Mouse (Mus musculus): Measurements from ENCODE around the gene Oit1. TPM values are rescaled to one million over a fixed set of nuclear protein-coding genes. Genes with fewer than 3 reads are reported as not detected.

Gene Oit1
- polyA plus RNA-seq, 1 experiment from 2014 or later: 2.9 TPM

GRCm38 (mm10) chr14:8367727-8368520 lies 10.6 kb downstream of the Oit1 start:
- H3K36me3 ChIP-seq: no peaks in the 10 kb centered on the region
- H3K27ac ChIP-seq: no peak overlapping the region
- no peak overlapping the region for H3K9ac ChIP-seq
- H3K9me3 ChIP-seq: no peaks in the 10 kb centered on the region
- no peak overlapping the region for H3K4me3 ChIP-seq
- H3K4me1 ChIP-seq: 0 out of 2 replicates have a peak, but pooled peaks cover 3% of the 10 kb centered on the region
- no peak for ATAC-seq (ENCODE audit: borderline replicate concordance, extremely low read depth, low FRiP score, low TSS enrichment)
- 35% methylated on average over 4 of the region's 4 CpGs for WGBS
- no peak overlapping the region for H3K4me2 ChIP-seq
- no peaks in the 10 kb centered on the region for H3K27me3 ChIP-seq

- WGBS: 0% methylated on average over 1 of the region's 1 CpGs
Observed at GRCm38 (mm10) chr14:8367121-8367520, 11.4 kb downstream of the Oit1 start.

GRCm38 (mm10) chr14:8365833-8366232 lies 12.7 kb downstream of the Oit1 start:
- H3K36me3 ChIP-seq: no peaks in the 10 kb centered on the region
- 0 out of 2 replicates have a peak, but pooled peaks cover 3% of the 10 kb centered on the region for H3K4me1 ChIP-seq
- H3K9ac ChIP-seq: no peak overlapping the region
- H3K27ac ChIP-seq: no peak overlapping the region
- ATAC-seq (ENCODE audit: borderline replicate concordance, extremely low read depth, low FRiP score, low TSS enrichment): no peak
- H3K9me3 ChIP-seq: no peaks in the 10 kb centered on the region
- no peaks in the 10 kb centered on the region for H3K27me3 ChIP-seq
- no peak overlapping the region for H3K4me3 ChIP-seq
- H3K4me2 ChIP-seq: no peak overlapping the region
- WGBS: 62% methylated on average over 6 of the region's 6 CpGs

More at GRCm38 (mm10) chr14:8367121-8367520, 11.4 kb downstream of the Oit1 start:
- 0 out of 2 replicates have a peak, but pooled peaks have one; percentile 10 for ATAC-seq (ENCODE audit: borderline replicate concordance, extremely low read depth, low FRiP score, low TSS enrichment)
- no peaks in the 10 kb centered on the region for H3K27me3 ChIP-seq
- H3K4me2 ChIP-seq: no peak overlapping the region
- 0 out of 2 replicates have a peak, but pooled peaks cover 3% of the 10 kb centered on the region for H3K4me1 ChIP-seq
- no peaks in the 10 kb centered on the region for H3K36me3 ChIP-seq
- H3K9me3 ChIP-seq: no peaks in the 10 kb centered on the region
- H3K27ac ChIP-seq: no peak overlapping the region
- no peak overlapping the region for H3K9ac ChIP-seq
- H3K4me3 ChIP-seq: no peak overlapping the region

GRCm38 (mm10) chr14:8356836-8357235 lies 21.7 kb downstream of the Oit1 start:
- Histone ChIP-seq H3K9me3 (no peaks in the 10 kb centered on the region), H3K4me2 (no peak overlapping the region), H3K27me3 (no peaks in the 10 kb centered on the region), H3K27ac (no peak overlapping the region), H3K9ac (no peak overlapping the region), H3K4me1 (no peaks in the 10 kb centered on the region), H3K4me3 (no peak overlapping the region), H3K36me3 (no peaks in the 10 kb centered on the region)
- WGBS: 69% methylated on average over 9 of the region's 9 CpGs
- ATAC-seq (ENCODE audit: borderline replicate concordance, extremely low read depth, low FRiP score, low TSS enrichment): no peak

GRCm38 (mm10) chr14:8355999-8356501 lies 22.5 kb downstream of the Oit1 start:
- Histone ChIP-seq H3K27me3 (no peaks in the 10 kb centered on the region), H3K4me2 (no peak overlapping the region), H3K9me3 (no peaks in the 10 kb centered on the region), H3K4me1 (no peaks in the 10 kb centered on the region), H3K27ac (no peak overlapping the region), H3K4me3 (no peak overlapping the region), H3K9ac (no peak overlapping the region), H3K36me3 (no peaks in the 10 kb centered on the region)
- no peak; the same call in 1 of the 2 replicates for ATAC-seq (ENCODE audit: borderline replicate concordance, extremely low read depth, low FRiP score, low TSS enrichment)
- 25% methylated on average over 6 of the region's 6 CpGs for whole genome bisulfite sequencing

- H3K27ac ChIP-seq: no peak overlapping the region
- H3K27me3 ChIP-seq: no peaks in the 10 kb centered on the region
- H3K9me3 ChIP-seq: no peaks in the 10 kb centered on the region
- H3K4me3 ChIP-seq: no peak overlapping the region
- no peaks in the 10 kb centered on the region for H3K36me3 ChIP-seq
- WGBS: 62% methylated on average over 9 of the region's 9 CpGs
- ATAC-seq (ENCODE audit: borderline replicate concordance, extremely low read depth, low FRiP score, low TSS enrichment): no peak
- H3K9ac ChIP-seq: no peak overlapping the region
- no peak overlapping the region for H3K4me2 ChIP-seq
- no peaks in the 10 kb centered on the region for H3K4me1 ChIP-seq
Observed at GRCm38 (mm10) chr14:8348927-8349326, 29.6 kb downstream of the Oit1 start.

- no peak overlapping the region for H3K4me3 ChIP-seq
- peak; percentile 50; the same call in 1 of the 2 replicates for ATAC-seq (ENCODE audit: borderline replicate concordance, extremely low read depth, low FRiP score, low TSS enrichment)
- H3K4me2 ChIP-seq: no peak overlapping the region
Observed at GRCm38 (mm10) chr14:8346255-8346997, 32.1 kb downstream of the Oit1 start.

GRCm38 (mm10) chr14:8345566-8345965 lies 33.0 kb downstream of the Oit1 start:
- Histone ChIP-seq H3K9me3 (no peaks in the 10 kb centered on the region), H3K27ac (no peak overlapping the region), H3K27me3 (no peaks in the 10 kb centered on the region), H3K36me3 (no peaks in the 10 kb centered on the region), H3K4me3 (no peak overlapping the region), H3K4me1 (no peaks in the 10 kb centered on the region), H3K9ac (no peak overlapping the region), H3K4me2 (no peak overlapping the region)
- no peak for ATAC-seq (ENCODE audit: borderline replicate concordance, extremely low read depth, low FRiP score, low TSS enrichment)
- 68% methylated on average over 4 of the region's 4 CpGs for WGBS

More at GRCm38 (mm10) chr14:8346255-8346997, 32.1 kb downstream of the Oit1 start:
- Histone ChIP-seq H3K27ac (no peak overlapping the region), H3K36me3 (no peaks in the 10 kb centered on the region), H3K27me3 (no peaks in the 10 kb centered on the region), H3K9ac (no peak overlapping the region), H3K9me3 (no peaks in the 10 kb centered on the region), H3K4me1 (no peaks in the 10 kb centered on the region)
- 15% methylated on average over 7 of the region's 7 CpGs for WGBS

GRCm38 (mm10) chr14:8342509-8343106 lies 35.9 kb downstream of the Oit1 start:
- no peak overlapping the region for H3K27ac ChIP-seq
- no peaks in the 10 kb centered on the region for H3K27me3 ChIP-seq
- no peaks in the 10 kb centered on the region for H3K36me3 ChIP-seq
- no peak overlapping the region for H3K4me2 ChIP-seq
- H3K4me1 ChIP-seq: no peaks in the 10 kb centered on the region
- ATAC-seq (ENCODE audit: borderline replicate concordance, extremely low read depth, low FRiP score, low TSS enrichment): no peak
- H3K9ac ChIP-seq: no peak overlapping the region
- H3K9me3 ChIP-seq: no peaks in the 10 kb centered on the region
- no peak overlapping the region for H3K4me3 ChIP-seq
- WGBS: 45% methylated on average over 4 of the region's 5 CpGs

- Histone ChIP-seq H3K4me3 (no peak overlapping the region), H3K9me3 (no peaks in the 10 kb centered on the region), H3K9ac (no peak overlapping the region), H3K4me1 (0 out of 2 replicates have a peak, but pooled peaks cover 6% of the 10 kb centered on the region), H3K27ac (no peak overlapping the region), H3K4me2 (no peak overlapping the region), H3K36me3 (no peaks in the 10 kb centered on the region), H3K27me3 (no peaks in the 10 kb centered on the region)
- no peak for ATAC-seq (ENCODE audit: borderline replicate concordance, extremely low read depth, low FRiP score, low TSS enrichment)
- 49% methylated on average over 4 of the region's 4 CpGs for WGBS
Observed at GRCm38 (mm10) chr14:8340226-8340625, 38.3 kb downstream of the Oit1 start.

- H3K36me3 ChIP-seq: no peaks in the 10 kb centered on the region
- H3K9me3 ChIP-seq: no peaks in the 10 kb centered on the region
- 18% methylated on average over 10 of the region's 10 CpGs for WGBS
- no peaks in the 10 kb centered on the region for H3K27me3 ChIP-seq
- peaks cover 8% of the 10 kb centered on the region; the same call in 1 of the 2 replicates for H3K4me1 ChIP-seq
- no peak overlapping the region for H3K4me2 ChIP-seq
- no peak for ATAC-seq (ENCODE audit: borderline replicate concordance, extremely low read depth, low FRiP score, low TSS enrichment)
- H3K27ac ChIP-seq: no peak overlapping the region
- no peak overlapping the region for H3K4me3 ChIP-seq
- H3K9ac ChIP-seq: no peak overlapping the region
Observed at GRCm38 (mm10) chr14:8335947-8336346, 42.6 kb downstream of the Oit1 start.

Data from lung, embryonic 15.5 days (tissue).